ENCODE assay signal across 25 mouse cellular contexts in the genomic region with DNA sequence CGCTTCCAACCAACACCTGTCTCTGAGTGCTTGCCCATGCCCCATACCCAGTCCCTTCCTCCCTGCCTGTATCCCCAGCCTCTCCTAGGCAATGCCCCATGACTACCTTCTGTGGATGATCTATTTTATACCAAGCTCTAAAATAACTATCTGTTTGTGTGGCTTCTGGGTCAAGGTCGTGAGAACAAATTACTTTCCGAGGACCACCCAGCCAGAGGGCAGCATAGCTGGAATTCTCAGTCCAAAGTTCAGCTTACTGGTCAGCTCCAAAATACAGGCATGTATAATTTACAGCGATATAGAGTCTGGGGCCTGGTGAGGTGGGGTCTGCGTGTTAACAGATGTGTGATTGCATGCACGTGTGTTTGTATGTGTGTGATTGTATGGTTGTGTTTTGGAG.
"Had no signal": no experiment of that assay in that cellular context is flagged by ENCODE, and none has a peak within 500 bp of the region (broad histone marks: within the 10 kb centered on the region; RNA-seq: fewer than 3 reads in every experiment).

No protein-coding gene starts in this region.

- H3K27me3 ChIP-seq: heart, embryonic 12.5 days; hindbrain, embryonic 12.5 days; kidney, embryonic 15.5 days; limb, embryonic 13.5 days; limb, embryonic 15.5 days; liver, embryonic 12.5 days had no signal

- H3K27ac ChIP-seq: heart, adult 2 months; heart, embryonic 10.5 days; hindbrain, embryonic 10.5 days; hindbrain, embryonic 12.5 days; hindbrain, embryonic 14.5 days; hindbrain, postnatal 0 days; kidney, embryonic 15.5 days; kidney, postnatal 0 days; limb, embryonic 13.5 days; limb, embryonic 15.5 days; liver, embryonic 12.5 days had no signal

- DNase-seq: gastrocnemius, postnatal 10 days; gastrocnemius, postnatal 36 days; heart, adult 11 months; heart, adult 2 months; heart, postnatal 10 days; heart, postnatal 4 days; kidney, adult 11 months; kidney, adult 9 months; kidney, postnatal 14 days; kidney, postnatal 36 days; layer of hippocampus, adult 9-11 months; layer of hippocampus, postnatal 36 days; left cerebral cortex, postnatal 4 days had no signal

- H3K4me3 ChIP-seq: heart, adult 2 months; heart, embryonic 10.5 days; heart, embryonic 12.5 days; hindbrain, embryonic 10.5 days; hindbrain, embryonic 12.5 days; kidney, embryonic 15.5 days; limb, embryonic 13.5 days; limb, embryonic 15.5 days; liver, embryonic 12.5 days had no signal

- H3K9ac ChIP-seq: heart, embryonic 12.5 days; hindbrain, embryonic 12.5 days; hindbrain, embryonic 14.5 days; kidney, embryonic 15.5 days; limb, embryonic 13.5 days; limb, embryonic 15.5 days; liver, embryonic 12.5 days had no signal

- ATAC-seq: hindbrain, postnatal 0 days; intestine, embryonic 16.5 days; liver, embryonic 12.5 days had no signal

- H3K9me3 ChIP-seq: heart, embryonic 10.5 days; heart, embryonic 12.5 days; hindbrain, embryonic 10.5 days; hindbrain, embryonic 12.5 days; kidney, embryonic 15.5 days; limb, embryonic 13.5 days; limb, embryonic 15.5 days; liver, embryonic 12.5 days had no signal

- H3K36me3 ChIP-seq: heart, embryonic 10.5 days; heart, embryonic 12.5 days; hindbrain, embryonic 10.5 days; hindbrain, embryonic 12.5 days; kidney, embryonic 15.5 days; limb, embryonic 13.5 days; limb, embryonic 15.5 days; liver, embryonic 12.5 days had no signal

- H3K4me1 ChIP-seq: hindbrain, embryonic 10.5 days; hindbrain, embryonic 12.5 days; limb, embryonic 15.5 days; liver, embryonic 12.5 days had no signal

- H3K4me2 ChIP-seq: heart, embryonic 12.5 days; hindbrain, embryonic 12.5 days; hindbrain, embryonic 14.5 days; kidney, embryonic 15.5 days; limb, embryonic 13.5 days; limb, embryonic 15.5 days; liver, embryonic 12.5 days had no signal
